Mouse (Mus musculus) cerebellum, adult 2 months (tissue): ENCODE results near the gene Fam129c.

Source experiments
- CTCF ChIP-seq: fragments of 200-500 bp; IDR thresholded peaks from 2 replicates; pipeline ENCODE4 v1.5.1; 2011; ENCODE audit warnings: low read depth, mild to moderate bottlenecking, control low read depth, low read length, moderate library complexity, borderline replicate concordance; ENCODE audit not compliant: insufficient read depth
- POLR2A ChIP-seq: fragments of 200-500 bp; IDR thresholded peaks from 2 replicates; pipeline ENCODE4 v1.6.1; 2011; ENCODE audit warnings: low read length, control low read depth, borderline replicate concordance; ENCODE audit not compliant: insufficient read depth

DNA sequence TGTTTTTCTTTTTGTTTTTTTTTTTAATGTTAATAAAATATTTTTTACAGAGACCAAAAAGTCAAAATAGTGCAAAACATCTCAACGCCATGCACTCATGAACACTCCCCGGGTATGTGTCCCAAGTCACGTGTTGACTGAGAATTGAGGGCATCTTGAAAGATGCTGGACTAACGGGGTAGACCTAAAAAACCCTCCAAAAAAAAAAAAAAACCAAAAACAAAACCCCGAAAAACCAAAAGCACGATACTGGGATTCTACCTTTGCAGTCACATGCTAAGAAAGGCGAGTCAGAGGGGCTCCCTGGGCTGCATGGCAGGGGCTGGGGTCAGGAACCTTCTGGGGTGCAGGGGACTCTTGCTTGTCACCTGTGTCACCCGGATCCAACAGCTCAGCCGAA is 29.3 kb downstream of the Fam129c start:
- TF ChIP-seq CTCF (no peak), POLR2A (no peak)
